Mouse (Mus musculus) heart, embryonic 11.5 days (tissue): Measurements from ENCODE around the gene Cdkn1a. TPM values are rescaled to one million over a fixed set of nuclear protein-coding genes. Genes with fewer than 3 reads are reported as not detected.

ENCODE experiments used
- ATAC-seq: fragments of 200-750 bp; cut with Nextera tagmentation; replicated peaks from 2 replicates; pipeline ENCODE4 v1.8.0; 2017; ENCODE audit warnings: moderate library complexity; ENCODE audit not compliant: insufficient number of reproducible peaks, low FRiP score, low TSS enrichment
- H3K27ac ChIP-seq: fragments of 300-500 bp; sonication (generic); 2 replicates; pipeline ENCODE4 v1.5.1; 2014; ENCODE audit warnings: mild to moderate bottlenecking, low read depth, low read length
- H3K27me3 ChIP-seq: fragments of 300-500 bp; sonication (generic); 2 replicates; pipeline ENCODE4 v1.6.1; 2014; ENCODE audit warnings: mild to moderate bottlenecking, low read length, mixed read lengths; ENCODE audit not compliant: control insufficient read depth, insufficient read depth
- H3K36me3 ChIP-seq: fragments of 300-500 bp; sonication (generic); 2 replicates; pipeline ENCODE4 v1.6.1; 2014; ENCODE audit warnings: mild to moderate bottlenecking, low read length, moderate library complexity, mixed read lengths; ENCODE audit not compliant: control insufficient read depth, insufficient read depth
- H3K4me1 ChIP-seq: fragments of 300-500 bp; sonication (generic); 2 replicates; pipeline ENCODE4 v1.6.1; 2014; ENCODE audit warnings: low read length; ENCODE audit not compliant: control insufficient read depth, insufficient read depth
- H3K4me2 ChIP-seq: fragments of 300-500 bp; sonication (generic); 2 replicates; pipeline ENCODE4 v1.6.1; 2014; ENCODE audit warnings: mild to moderate bottlenecking, moderate library complexity
- H3K4me3 ChIP-seq: fragments of 300-500 bp; sonication (generic); 2 replicates; pipeline ENCODE4 v1.5.1; 2014; ENCODE audit warnings: low read depth, low read length
- H3K9ac ChIP-seq: fragments of 300-500 bp; sonication (generic); 2 replicates; pipeline ENCODE4 v1.6.1; 2014; ENCODE audit warnings: mild to moderate bottlenecking, low read depth, low read length, moderate library complexity
- H3K9me3 ChIP-seq: fragments of 300-500 bp; sonication (generic); replicated peaks from 2 replicates; pipeline ENCODE4 v1.6.1; 2016; ENCODE audit warnings: low read length; ENCODE audit not compliant: control insufficient read depth
- WGBS: fragments of 180-500 bp; shearing (Covaris S2); extraction: QIAGEN DNeasy Blood & Tissue Kit; methylation state at CpG from one replicate; pipeline ENCODE4 v1.1.7; 2014; ENCODE audit not compliant: insufficient replicate concordance; 5-methylcytosine and 5-hydroxymethylcytosine counted together
- polyA plus RNA-seq: library from polyadenylated mRNA; unstranded; fragments of >200 nt; fragmentation: Nextera tagmentation; extraction: Ambion mirVana; gene quantifications from 2 replicates; pipeline ENCODE4 v1.2.1, GENCODE M21; 2014

Gene Cdkn1a
- polyA plus RNA-seq, 1 experiment from 2014 or later = 39.3 TPM

DNA sequence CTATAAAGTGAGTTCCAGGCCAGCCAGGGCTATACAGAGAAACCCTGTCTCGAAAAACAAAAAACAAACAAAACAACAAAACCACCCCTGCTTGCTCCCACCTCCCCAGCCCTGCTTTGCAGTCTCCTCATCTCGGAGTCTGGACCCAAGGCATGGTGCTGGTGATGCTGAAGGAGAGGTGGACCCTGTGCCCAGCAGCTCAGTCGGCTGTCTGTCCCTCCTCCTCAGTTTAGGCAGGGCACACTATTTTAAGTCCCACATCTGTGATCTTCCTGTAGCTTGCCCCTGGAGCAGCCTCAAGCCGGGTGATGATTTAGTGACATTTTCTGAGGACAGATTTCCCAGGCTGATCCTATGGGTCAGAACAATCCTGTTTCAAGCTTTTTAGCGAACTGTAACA is 35.2 kb upstream of the Cdkn1a start:
- Histone ChIP-seq H3K27me3 (no peaks in the 10 kb centered on the region), H3K4me3 (no peak overlapping the region), H3K27ac (no peak overlapping the region), H3K4me1 (peaks cover 23% of the 10 kb centered on the region), H3K4me2 (no peak overlapping the region), H3K9me3 (no peaks in the 10 kb centered on the region), H3K9ac (no peak overlapping the region), H3K36me3 (no peaks in the 10 kb centered on the region)
- no peak for ATAC-seq
- WGBS = 57% methylated on average over 5 of the region's 5 CpGs

GRCm38 (mm10) chr17:29056207-29056606 is 34.6 kb upstream of the Cdkn1a start:
- ATAC-seq = no peak

GRCm38 (mm10) chr17:29056699-29057151 is 34.1 kb upstream of the Cdkn1a start:
- no peak overlapping the region for H3K4me2 ChIP-seq
- H3K9me3 ChIP-seq = no peaks in the 10 kb centered on the region
- peaks cover 16% of the 10 kb centered on the region for H3K4me1 ChIP-seq
- no peaks in the 10 kb centered on the region for H3K36me3 ChIP-seq
- ATAC-seq = no peak
- H3K4me3 ChIP-seq = no peak overlapping the region
- H3K9ac ChIP-seq = no peak overlapping the region
- WGBS = 17% methylated on average over 8 of the region's 8 CpGs
- H3K27me3 ChIP-seq = no peaks in the 10 kb centered on the region
- H3K27ac ChIP-seq = no peak overlapping the region

More at GRCm38 (mm10) chr17:29056207-29056606, 34.6 kb upstream of the Cdkn1a start:
- H3K9ac ChIP-seq = no peak overlapping the region
- no peak overlapping the region for H3K4me2 ChIP-seq
- H3K4me3 ChIP-seq = no peak overlapping the region
- H3K9me3 ChIP-seq = no peaks in the 10 kb centered on the region
- H3K4me1 ChIP-seq = peaks cover 17% of the 10 kb centered on the region
- H3K27me3 ChIP-seq = no peaks in the 10 kb centered on the region
- no peak overlapping the region for H3K27ac ChIP-seq
- no peaks in the 10 kb centered on the region for H3K36me3 ChIP-seq
- WGBS = 31% methylated on average over 7 of the region's 7 CpGs

DNA sequence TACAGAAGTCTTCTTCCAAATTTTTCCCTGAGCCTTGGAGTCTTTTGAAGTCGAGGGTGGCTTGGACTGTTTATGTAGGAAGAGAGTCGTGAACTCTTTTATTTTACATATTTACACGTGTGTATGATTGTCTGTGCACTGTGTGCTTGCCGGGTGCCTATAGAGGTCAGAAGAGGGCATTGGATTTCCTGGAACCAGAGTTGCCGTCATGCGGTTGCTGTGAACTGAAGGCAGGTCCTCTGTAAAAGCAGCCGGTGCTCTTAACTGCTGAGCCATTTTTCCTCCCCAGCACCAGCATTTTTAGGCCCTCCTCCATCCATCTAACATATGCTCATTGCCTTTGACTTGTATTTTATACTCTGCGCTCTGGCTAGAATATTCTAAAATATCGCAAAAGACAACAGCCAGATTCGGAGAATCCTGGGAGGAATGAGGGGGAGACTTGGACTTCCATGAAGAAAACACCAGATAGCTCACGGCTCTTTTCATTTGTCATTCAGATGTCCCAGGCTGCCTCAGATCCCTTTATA is 33.4 kb upstream of the Cdkn1a start:
- Histone ChIP-seq H3K36me3 (no peaks in the 10 kb centered on the region), H3K9me3 (no peaks in the 10 kb centered on the region), H3K9ac (no peak overlapping the region), H3K27me3 (no peaks in the 10 kb centered on the region), H3K4me1 (peaks cover 20% of the 10 kb centered on the region), H3K4me3 (no peak overlapping the region), H3K27ac (no peak overlapping the region), H3K4me2 (no peak overlapping the region)
- 82% methylated on average over 11 of the region's 11 CpGs for WGBS
- no peak for ATAC-seq

- WGBS = 71% methylated on average over 10 of the region's 10 CpGs
- no peak for ATAC-seq
- H3K27ac ChIP-seq = no peak overlapping the region
- no peak overlapping the region for H3K9ac ChIP-seq
- no peaks in the 10 kb centered on the region for H3K9me3 ChIP-seq
- no peak overlapping the region for H3K4me3 ChIP-seq
- H3K4me2 ChIP-seq = no peak overlapping the region
- no peaks in the 10 kb centered on the region for H3K36me3 ChIP-seq
- peaks cover 26% of the 10 kb centered on the region for H3K4me1 ChIP-seq
- H3K27me3 ChIP-seq = no peaks in the 10 kb centered on the region
Measured at GRCm38 (mm10) chr17:29057961-29058360, 32.8 kb upstream of the Cdkn1a start.

- H3K4me1 ChIP-seq = peaks cover 28% of the 10 kb centered on the region
- WGBS = 74% methylated on average over 8 of the region's 8 CpGs
- no peak overlapping the region for H3K27ac ChIP-seq
- no peaks in the 10 kb centered on the region for H3K27me3 ChIP-seq
- 0 out of 2 replicates have a peak overlapping the region, but pooled peaks have one; percentile 16 for H3K9ac ChIP-seq
- H3K4me2 ChIP-seq = no peak overlapping the region
- no peak overlapping the region for H3K4me3 ChIP-seq
- H3K9me3 ChIP-seq = no peaks in the 10 kb centered on the region
- no peaks in the 10 kb centered on the region for H3K36me3 ChIP-seq
- no peak for ATAC-seq
Measured at GRCm38 (mm10) chr17:29058487-29058886, 32.3 kb upstream of the Cdkn1a start.

GRCm38 (mm10) chr17:29059581-29059980 is 31.2 kb upstream of the Cdkn1a start:
- 74% methylated on average over 3 of the region's 3 CpGs for WGBS

GRCm38 (mm10) chr17:29060946-29061345 is 29.8 kb upstream of the Cdkn1a start:
- H3K27ac ChIP-seq = no peak overlapping the region
- H3K36me3 ChIP-seq = no peaks in the 10 kb centered on the region
- H3K4me3 ChIP-seq = no peak overlapping the region
- peaks cover 33% of the 10 kb centered on the region for H3K4me1 ChIP-seq
- H3K9me3 ChIP-seq = no peaks in the 10 kb centered on the region
- WGBS = 80% methylated on average over 9 of the region's 9 CpGs
- H3K9ac ChIP-seq = no peak overlapping the region
- ATAC-seq = no peak
- no peak overlapping the region for H3K4me2 ChIP-seq
- no peaks in the 10 kb centered on the region for H3K27me3 ChIP-seq

More at GRCm38 (mm10) chr17:29059581-29059980, 31.2 kb upstream of the Cdkn1a start:
- Histone ChIP-seq H3K4me1 (peaks cover 33% of the 10 kb centered on the region), H3K4me2 (no peak overlapping the region), H3K4me3 (no peak overlapping the region), H3K9me3 (no peaks in the 10 kb centered on the region), H3K36me3 (no peaks in the 10 kb centered on the region), H3K9ac (no peak overlapping the region), H3K27ac (no peak overlapping the region), H3K27me3 (no peaks in the 10 kb centered on the region)
- no peak for ATAC-seq
